Mouse (Mus musculus) embryonic facial prominence, embryonic 14.5 days (tissue): ENCODE measurements around the gene Vwa3b. TPM values are rescaled to one million over a fixed set of nuclear protein-coding genes. Genes with fewer than 3 reads are reported as not detected.

ENCODE experiments used
- ATAC-seq: fragments of 200-750 bp; cut with Nextera tagmentation; 2 replicates; pipeline ENCODE4 v1.8.0; 2017; ENCODE audit warnings: low read depth, moderate number of reproducible peaks, moderate TSS enrichment
- DNase-seq: peaks from one replicate; pipeline ENCODE4 v3.0.0-alpha.2; 2015; ENCODE audit warnings: low spot score
- H3K27ac ChIP-seq: fragments of 300-500 bp; sonication (generic); replicated peaks from 2 replicates; pipeline ENCODE4 v1.5.1; 2014; ENCODE audit warnings: low read depth, mild to moderate bottlenecking, low read length, moderate library complexity
- H3K27me3 ChIP-seq: fragments of 300-500 bp; sonication (generic); replicated peaks from 2 replicates; pipeline ENCODE4 v1.6.1; 2014; ENCODE audit warnings: low read length; ENCODE audit not compliant: control insufficient read depth, insufficient read depth
- H3K36me3 ChIP-seq: fragments of 300-500 bp; sonication (generic); 2 replicates; pipeline ENCODE4 v1.6.1; 2014; ENCODE audit warnings: low read length, mixed read lengths; ENCODE audit not compliant: control insufficient read depth, insufficient read depth
- H3K4me1 ChIP-seq: fragments of 300-500 bp; sonication (generic); 2 replicates; pipeline ENCODE4 v1.6.1; 2014; ENCODE audit warnings: antibody characterized with exemption, low read length; ENCODE audit not compliant: control insufficient read depth, insufficient read depth
- H3K4me2 ChIP-seq: fragments of 300-500 bp; sonication (generic); 2 replicates; pipeline ENCODE4 v1.6.1; 2014; ENCODE audit warnings: low read depth, mild to moderate bottlenecking, low read length, moderate library complexity, mixed read lengths
- H3K4me3 ChIP-seq: fragments of 300-500 bp; sonication (generic); 2 replicates; pipeline ENCODE4 v1.5.1; 2014; ENCODE audit warnings: low read depth, mild to moderate bottlenecking, low read length
- H3K9ac ChIP-seq: fragments of 300-500 bp; sonication (generic); 2 replicates; pipeline ENCODE4 v1.6.1; 2014; ENCODE audit warnings: low read depth, mild to moderate bottlenecking, low read length, moderate library complexity, mixed read lengths
- H3K9me3 ChIP-seq: fragments of 300-500 bp; sonication (generic); 2 replicates; pipeline ENCODE4 v1.6.1; 2016; ENCODE audit warnings: low read length; ENCODE audit not compliant: control insufficient read depth
- WGBS: fragments of 180-500 bp; shearing (Covaris S2); extraction: QIAGEN DNeasy Blood & Tissue Kit; methylation state at CpG from one replicate; pipeline ENCODE4 v1.1.7; 2014; 5-methylcytosine and 5-hydroxymethylcytosine counted together
- polyA plus RNA-seq: library from polyadenylated mRNA; unstranded; fragments of >200 nt; fragmentation: Nextera tagmentation; extraction: Ambion mirVana; gene quantifications from 2 replicates; pipeline ENCODE4 v1.2.1, GENCODE M21; 2014

Vwa3b gene
- polyA plus RNA-seq, result 2.0 and 2.3 TPM in 2 replicates

GRCm38 (mm10) chr1:37025962-37026686 lies at the start of gene Vwa3b:
Gene Vwa3b (plus strand): TSS chr1:37026596.
- Histone ChIP-seq H3K27me3 (no peaks in the 10 kb centered on the region), H3K27ac (no peak within 1 kb of the TSS), H3K9me3 (no peaks in the 10 kb centered on the region), H3K36me3 (no peaks in the 10 kb centered on the region), H3K4me3 (no peak within 1 kb of the TSS), H3K4me1 (0 out of 2 replicates have a peak, but pooled peaks cover 3% of the 10 kb centered on the region), H3K4me2 (no peak within 1 kb of the TSS), H3K9ac (no peak within 1 kb of the TSS)
- ATAC-seq (no peak), DNase-seq (no peak)
- 73% methylated on average over 5 of the region's 5 CpGs for WGBS

- Histone ChIP-seq H3K27ac (no peak overlapping the region), H3K9ac (no peak overlapping the region), H3K4me1 (no peaks in the 10 kb centered on the region), H3K9me3 (0 out of 2 replicates have a peak, but pooled peaks cover 4% of the 10 kb centered on the region), H3K27me3 (no peaks in the 10 kb centered on the region), H3K4me3 (no peak overlapping the region), H3K4me2 (no peak overlapping the region), H3K36me3 (no peaks in the 10 kb centered on the region)
- 86% methylated on average over 4 of the region's 4 CpGs for WGBS
- ATAC-seq (no peak), DNase-seq (no peak)
These were observed 49.6 kb upstream of the Vwa3b start for GRCm38 (mm10) chr1:36976770-36977169.

- 87% methylated on average over 9 of the region's 9 CpGs for WGBS
- H3K9me3 ChIP-seq, result no peaks in the 10 kb centered on the region
- H3K27me3 ChIP-seq, result no peaks in the 10 kb centered on the region
- no peak for ATAC-seq
- no peak overlapping the region for H3K4me2 ChIP-seq
- H3K4me3 ChIP-seq, result no peak overlapping the region
- no peak for DNase-seq
- no peaks in the 10 kb centered on the region; the same call in 1 of the 2 replicates for H3K4me1 ChIP-seq
- no peaks in the 10 kb centered on the region for H3K36me3 ChIP-seq
- H3K9ac ChIP-seq, result no peak overlapping the region
- no peak overlapping the region for H3K27ac ChIP-seq
These were observed 44.0 kb upstream of the Vwa3b start for GRCm38 (mm10) chr1:36982191-36982961.

GRCm38 (mm10) chr1:36983754-36984153 lies 42.6 kb upstream of the Vwa3b start:
- Histone ChIP-seq H3K9ac (no peak overlapping the region), H3K36me3 (no peaks in the 10 kb centered on the region), H3K27ac (no peak overlapping the region), H3K4me3 (no peak overlapping the region), H3K4me1 (no peaks in the 10 kb centered on the region; the same call in 1 of the 2 replicates), H3K4me2 (no peak overlapping the region), H3K27me3 (no peaks in the 10 kb centered on the region), H3K9me3 (no peaks in the 10 kb centered on the region)
- ATAC-seq, result no peak
- DNase-seq, result no peak
- 34% methylated on average over 4 of the region's 4 CpGs for WGBS

GRCm38 (mm10) chr1:36984406-36984805 lies 42.0 kb upstream of the Vwa3b start:
- H3K27ac ChIP-seq, result no peak overlapping the region
- H3K4me2 ChIP-seq, result no peak overlapping the region
- DNase-seq (no peak), ATAC-seq (no peak)
- 40% methylated on average over 5 of the region's 6 CpGs for WGBS
- H3K9ac ChIP-seq, result no peak overlapping the region
- no peaks in the 10 kb centered on the region for H3K27me3 ChIP-seq
- no peak overlapping the region for H3K4me3 ChIP-seq
- H3K9me3 ChIP-seq, result no peaks in the 10 kb centered on the region
- H3K4me1 ChIP-seq, result no peaks in the 10 kb centered on the region; the same call in 1 of the 2 replicates
- H3K36me3 ChIP-seq, result no peaks in the 10 kb centered on the region

GRCm38 (mm10) chr1:36985896-36986295 lies 40.5 kb upstream of the Vwa3b start:
- Histone ChIP-seq H3K9ac (no peak overlapping the region), H3K4me2 (no peak overlapping the region), H3K27ac (no peak overlapping the region), H3K27me3 (no peaks in the 10 kb centered on the region), H3K9me3 (no peaks in the 10 kb centered on the region), H3K36me3 (no peaks in the 10 kb centered on the region), H3K4me3 (no peak overlapping the region), H3K4me1 (no peaks in the 10 kb centered on the region; the same call in 1 of the 2 replicates)
- no peak for ATAC-seq
- no peak for DNase-seq
- WGBS, result 44% methylated on average over 6 of the region's 6 CpGs

GRCm38 (mm10) chr1:36986396-36987160 lies 39.8 kb upstream of the Vwa3b start:
- Histone ChIP-seq H3K4me2 (no peak overlapping the region), H3K27ac (no peak overlapping the region), H3K9me3 (no peaks in the 10 kb centered on the region), H3K36me3 (no peaks in the 10 kb centered on the region), H3K4me3 (no peak overlapping the region), H3K9ac (no peak overlapping the region), H3K27me3 (no peaks in the 10 kb centered on the region), H3K4me1 (no peaks in the 10 kb centered on the region; the same call in 1 of the 2 replicates)
- ATAC-seq (no peak), DNase-seq (no peak)
- WGBS, result 64% methylated on average over 14 of the region's 14 CpGs
